Mouse (Mus musculus): ENCODE data around the gene Fam8a1. TPM values are rescaled to one million over a fixed set of nuclear protein-coding genes. Genes with fewer than 3 reads are reported as not detected.

Gene Fam8a1
- polyA plus RNA-seq, 1 experiment from 2014 or later: 7.9 TPM

DNA sequence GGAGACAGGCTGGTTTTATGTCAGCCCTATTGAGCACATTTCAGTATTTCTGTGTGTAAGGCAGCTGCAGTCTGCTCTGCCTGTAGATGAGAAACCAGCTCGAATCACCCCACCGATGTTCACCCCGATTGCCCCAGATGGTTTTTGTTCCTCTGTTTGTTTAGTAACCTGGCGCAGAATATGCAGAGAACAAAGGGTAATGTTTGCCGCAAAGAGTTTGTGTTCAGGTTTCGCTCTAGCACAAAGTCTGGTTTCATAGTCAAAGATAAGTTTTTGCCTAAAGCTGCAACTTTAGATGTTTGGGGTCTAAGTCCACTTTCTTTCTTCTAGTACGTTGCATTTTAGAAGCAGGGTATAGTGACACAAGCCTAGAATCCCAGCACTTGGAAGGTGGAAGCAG, 16.7 kb upstream of the Fam8a1 start:
- DNase-seq: no peak
- ATAC-seq (ENCODE audit: insufficient read depth): no peak
- Histone ChIP-seq H3K27me3 (ENCODE audit: insufficient read depth, low read length) (no peaks in the 10 kb centered on the region), H3K9ac (no peak overlapping the region), H3K4me2 (no peak overlapping the region), H3K4me1 (ENCODE audit: insufficient read depth) (no peaks in the 10 kb centered on the region), H3K27ac (ENCODE audit: low read depth) (no peak overlapping the region), H3K36me3 (ENCODE audit: insufficient read depth) (no peaks in the 10 kb centered on the region), H3K4me3 (ENCODE audit: low read depth, low read length) (no peak overlapping the region), H3K9me3 (ENCODE audit: low read depth, low read length) (no peaks in the 10 kb centered on the region)
- WGBS: 77% methylated on average over 7 of the region's 7 CpGs
- no peak for TF ChIP-seq CTCF (IDR thresholded peaks at IDR 0.05; ENCODE audit: low read depth)

DNA sequence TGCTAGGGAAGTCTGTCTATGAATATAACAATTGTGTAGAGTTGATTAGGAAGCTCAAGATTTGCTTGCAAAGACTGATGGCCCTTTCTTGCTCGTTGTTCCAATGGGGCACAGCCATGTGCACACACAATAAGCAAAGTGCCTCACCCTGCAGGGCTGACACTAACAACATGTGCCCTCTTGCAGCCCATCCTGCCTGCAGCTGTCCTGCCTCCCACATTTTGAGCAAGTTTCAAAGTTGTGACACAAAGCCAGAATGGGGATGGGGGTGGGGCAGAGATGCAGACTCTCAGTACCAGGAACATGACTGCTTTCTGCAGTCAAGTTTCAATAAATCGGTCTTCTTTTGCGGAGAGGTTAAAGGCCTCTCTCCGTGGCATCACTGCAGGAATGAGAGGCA, 15.7 kb upstream of the Fam8a1 start:
- Histone ChIP-seq H3K4me2 (no peak overlapping the region), H3K36me3 (ENCODE audit: insufficient read depth) (no peaks in the 10 kb centered on the region), H3K27me3 (ENCODE audit: insufficient read depth, low read length) (no peaks in the 10 kb centered on the region), H3K27ac (ENCODE audit: low read depth) (no peak overlapping the region), H3K4me3 (ENCODE audit: low read depth, low read length) (no peak overlapping the region), H3K9me3 (ENCODE audit: low read depth, low read length) (no peaks in the 10 kb centered on the region), H3K4me1 (ENCODE audit: insufficient read depth) (no peaks in the 10 kb centered on the region), H3K9ac (no peak overlapping the region)
- no peak for TF ChIP-seq CTCF (IDR thresholded peaks at IDR 0.05; ENCODE audit: low read depth)
- 68% methylated on average over 4 of the region's 4 CpGs for WGBS
- ATAC-seq (ENCODE audit: insufficient read depth) (no peak), DNase-seq (no peak)

DNA sequence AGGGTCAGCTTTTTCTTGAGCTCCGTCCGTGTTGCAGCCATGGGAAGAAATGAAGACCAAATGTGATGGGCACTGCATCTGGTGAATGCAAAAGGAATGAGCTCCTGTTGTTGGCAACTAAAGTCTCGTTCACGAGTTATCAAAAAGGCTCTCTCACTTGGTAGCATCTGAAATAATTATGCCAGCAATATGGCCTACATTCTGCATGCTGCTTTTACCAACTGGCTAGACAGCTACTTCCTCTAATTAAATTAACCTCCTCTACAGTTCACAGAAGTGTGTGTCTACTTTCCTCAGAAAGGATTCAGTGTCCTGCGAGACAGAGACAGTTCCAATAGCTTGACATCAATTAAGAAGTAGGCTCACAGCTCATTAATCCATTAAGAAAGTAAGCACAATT, 14.8 kb upstream of the Fam8a1 start:
- DNase-seq (no peak), ATAC-seq (ENCODE audit: insufficient read depth) (no peak)
- Histone ChIP-seq H3K4me1 (ENCODE audit: insufficient read depth) (no peaks in the 10 kb centered on the region), H3K9ac (no peak overlapping the region), H3K9me3 (ENCODE audit: low read depth, low read length) (no peaks in the 10 kb centered on the region), H3K4me3 (ENCODE audit: low read depth, low read length) (no peak overlapping the region), H3K27ac (ENCODE audit: low read depth) (no peak overlapping the region), H3K4me2 (no peak overlapping the region), H3K36me3 (ENCODE audit: insufficient read depth) (no peaks in the 10 kb centered on the region), H3K27me3 (ENCODE audit: insufficient read depth, low read length) (no peaks in the 10 kb centered on the region)
- 83% methylated on average over 5 of the region's 5 CpGs for WGBS
- no peak for TF ChIP-seq CTCF (IDR thresholded peaks at IDR 0.05; ENCODE audit: low read depth)

DNA sequence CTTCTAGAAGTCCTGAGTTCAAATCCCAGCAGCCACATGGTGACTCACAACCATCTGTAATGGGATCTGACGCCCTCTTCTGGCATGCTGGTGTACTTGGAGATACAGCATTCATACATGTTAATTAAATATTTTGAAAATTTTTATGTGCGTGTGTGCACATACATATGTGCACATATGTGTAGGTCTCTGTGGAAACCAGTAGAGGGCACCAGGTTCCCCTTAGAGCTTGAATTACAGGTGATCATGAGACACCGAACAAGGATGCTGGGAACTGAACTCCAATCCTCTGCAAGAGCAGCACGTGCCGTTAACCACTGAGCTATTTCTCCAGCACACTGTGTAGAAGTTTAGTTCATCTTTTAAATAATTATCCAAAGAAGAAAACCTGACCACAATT, 10.1 kb upstream of the Fam8a1 start:
- 86% methylated on average over 5 of the region's 5 CpGs for WGBS
- Histone ChIP-seq H3K4me2 (no peak overlapping the region), H3K27me3 (ENCODE audit: insufficient read depth, low read length) (no peaks in the 10 kb centered on the region), H3K4me1 (ENCODE audit: insufficient read depth) (no peaks in the 10 kb centered on the region), H3K9ac (no peak overlapping the region), H3K36me3 (ENCODE audit: insufficient read depth) (no peaks in the 10 kb centered on the region), H3K9me3 (ENCODE audit: low read depth, low read length) (no peaks in the 10 kb centered on the region), H3K27ac (ENCODE audit: low read depth) (no peak overlapping the region), H3K4me3 (ENCODE audit: low read depth, low read length) (no peak overlapping the region)
- no peak for DNase-seq
- ATAC-seq (ENCODE audit: insufficient read depth): no peak
- no peak; the same call in 1 of the 2 replicates for TF ChIP-seq CTCF (IDR thresholded peaks at IDR 0.05; ENCODE audit: low read depth)

DNA sequence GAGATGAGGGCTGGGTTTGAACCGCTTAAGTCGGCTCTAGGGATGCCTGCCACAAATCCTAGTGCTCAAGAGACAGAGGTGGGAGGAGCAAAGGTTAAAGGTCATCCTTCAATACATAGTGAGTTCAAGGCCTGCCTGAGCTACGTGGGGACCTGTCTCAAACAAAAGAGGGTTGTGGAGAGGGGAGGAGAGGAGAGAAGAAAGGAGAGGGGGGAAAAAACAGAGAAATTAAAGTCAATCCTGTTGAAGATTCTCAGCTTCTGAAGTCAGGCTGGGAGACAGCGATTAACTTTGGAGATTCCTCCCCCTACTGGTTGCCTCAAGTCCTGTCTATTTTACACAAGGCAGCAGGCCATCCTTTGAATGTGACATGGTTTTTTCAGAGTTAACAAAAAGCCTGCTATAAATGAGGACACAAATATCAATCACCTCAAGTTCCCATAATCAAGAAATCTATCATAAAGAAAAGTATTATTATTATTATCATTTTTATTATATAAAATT, 5.8 kb upstream of the Fam8a1 start:
- peak; percentile 70 for TF ChIP-seq CTCF (IDR thresholded peaks at IDR 0.05; ENCODE audit: low read depth)
- DNase-seq (peak; percentile 79), ATAC-seq (ENCODE audit: insufficient read depth) (no peak)
- Histone ChIP-seq H3K27ac (ENCODE audit: low read depth) (no peak overlapping the region), H3K27me3 (ENCODE audit: insufficient read depth, low read length) (no peaks in the 10 kb centered on the region), H3K4me1 (ENCODE audit: insufficient read depth) (no peaks in the 10 kb centered on the region), H3K4me3 (ENCODE audit: low read depth, low read length) (no peak overlapping the region), H3K4me2 (no peak overlapping the region), H3K9ac (no peak overlapping the region), H3K36me3 (ENCODE audit: insufficient read depth) (no peaks in the 10 kb centered on the region), H3K9me3 (ENCODE audit: low read depth, low read length) (no peaks in the 10 kb centered on the region)
- WGBS: 35% methylated on average over 4 of the region's 4 CpGs

DNA sequence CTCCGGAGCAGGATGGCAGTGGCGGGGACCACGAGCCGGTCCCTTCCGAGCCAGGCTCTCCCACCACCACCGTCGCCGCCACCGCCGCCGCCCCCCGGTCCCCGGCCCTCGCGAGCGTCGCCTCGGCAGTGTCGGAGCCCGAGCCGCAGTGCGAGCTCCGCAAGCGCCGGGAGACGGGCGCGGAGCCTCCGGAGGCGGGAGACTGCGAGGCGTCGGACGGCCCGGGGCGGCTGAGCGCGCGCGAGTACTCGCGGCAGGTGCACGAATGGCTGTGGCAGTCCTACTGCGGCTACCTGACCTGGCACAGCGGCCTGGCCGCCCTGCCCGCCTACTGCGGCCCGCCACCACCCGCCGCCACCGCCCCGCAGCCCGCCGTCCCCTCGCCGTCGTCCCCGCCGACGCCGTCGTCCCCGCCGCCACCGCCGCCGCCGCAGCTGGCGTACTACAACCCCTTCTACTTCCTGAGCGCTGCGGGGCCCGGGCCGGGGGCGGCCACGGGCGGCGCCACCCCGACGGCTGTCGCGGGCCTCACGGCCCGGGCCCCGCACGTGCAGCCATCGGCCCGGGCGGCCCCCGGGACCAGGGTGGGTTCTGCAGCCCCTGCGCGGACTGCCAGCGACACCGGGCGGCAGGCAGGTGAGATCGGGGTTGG, 424 bp downstream of the Fam8a1 start:
- peak; percentile 25 for DNase-seq
- 0 out of 2 replicates have a peak, but pooled peaks have one; percentile 2 for TF ChIP-seq CTCF (IDR thresholded peaks at IDR 0.05; ENCODE audit: low read depth)

DNA sequence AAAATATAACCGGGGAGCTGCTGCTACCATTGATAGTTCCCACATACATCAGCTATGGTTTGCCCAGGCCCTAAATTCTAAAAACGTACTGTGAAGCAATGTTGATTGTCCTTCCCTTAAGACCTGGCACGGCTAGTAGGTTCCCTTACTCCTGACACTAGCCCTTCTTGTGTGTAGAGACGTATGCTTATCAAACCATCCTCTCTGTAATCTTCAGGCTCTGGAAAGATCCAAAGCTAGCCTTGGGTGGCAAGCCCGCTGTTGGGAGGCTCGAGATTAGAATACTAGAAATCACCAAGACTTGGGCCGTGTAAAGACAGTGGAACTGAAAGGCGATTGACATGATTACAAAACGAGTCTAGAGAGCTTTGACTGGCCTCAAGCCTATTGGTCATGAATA, 1.2 kb downstream of the Fam8a1 start:
- H3K36me3 ChIP-seq (ENCODE audit: insufficient read depth): peaks cover 27% of the 10 kb centered on the region
- no peak for TF ChIP-seq CTCF (IDR thresholded peaks at IDR 0.05; ENCODE audit: low read depth)
- DNase-seq: no peak
- no peak for ATAC-seq (ENCODE audit: insufficient read depth)
- H3K4me1 ChIP-seq (ENCODE audit: insufficient read depth): 0 out of 2 replicates have a peak, but pooled peaks cover 3% of the 10 kb centered on the region
- no peaks in the 10 kb centered on the region for H3K27me3 ChIP-seq (ENCODE audit: insufficient read depth, low read length)
- H3K9ac ChIP-seq: no peak overlapping the region; the same call in 1 of the 2 replicates
- peak overlapping the region; percentile 86 for H3K4me2 ChIP-seq
- H3K4me3 ChIP-seq (ENCODE audit: low read depth, low read length): peak overlapping the region; percentile 89
- no peaks in the 10 kb centered on the region for H3K9me3 ChIP-seq (ENCODE audit: low read depth, low read length)
- no peak overlapping the region for H3K27ac ChIP-seq (ENCODE audit: low read depth)
- WGBS: 55% methylated on average over 9 of the region's 9 CpGs

More for the DNA sequence above, 424 bp downstream of the Fam8a1 start:
- H3K4me1 ChIP-seq (ENCODE audit: insufficient read depth): 0 out of 2 replicates have a peak, but pooled peaks cover 3% of the 10 kb centered on the region
- H3K27me3 ChIP-seq (ENCODE audit: insufficient read depth, low read length): no peaks in the 10 kb centered on the region
- peak overlapping the region; percentile 89 for H3K4me3 ChIP-seq (ENCODE audit: low read depth, low read length)
- under 1% methylated on average over 63 of the region's 96 CpGs for WGBS
- peak overlapping the region; percentile 86 for H3K4me2 ChIP-seq
- peak; percentile 55 for ATAC-seq (ENCODE audit: insufficient read depth)
- H3K9me3 ChIP-seq (ENCODE audit: low read depth, low read length): no peaks in the 10 kb centered on the region
- H3K27ac ChIP-seq (ENCODE audit: low read depth): peak overlapping the region; percentile 54
- peak overlapping the region; percentile 80 for H3K9ac ChIP-seq
- H3K36me3 ChIP-seq (ENCODE audit: insufficient read depth): peaks cover 20% of the 10 kb centered on the region

All from lung, embryonic 14.5 days (tissue).